Mouse (Mus musculus): ENCODE measurements around the gene Hist1h1b.
"Not testable (repeated sequence)": the region's sequence is repeated elsewhere in the genome, so short reads cannot be mapped to it uniquely, and the experiment has no call there.

Gene Hist1h1b

DNA sequence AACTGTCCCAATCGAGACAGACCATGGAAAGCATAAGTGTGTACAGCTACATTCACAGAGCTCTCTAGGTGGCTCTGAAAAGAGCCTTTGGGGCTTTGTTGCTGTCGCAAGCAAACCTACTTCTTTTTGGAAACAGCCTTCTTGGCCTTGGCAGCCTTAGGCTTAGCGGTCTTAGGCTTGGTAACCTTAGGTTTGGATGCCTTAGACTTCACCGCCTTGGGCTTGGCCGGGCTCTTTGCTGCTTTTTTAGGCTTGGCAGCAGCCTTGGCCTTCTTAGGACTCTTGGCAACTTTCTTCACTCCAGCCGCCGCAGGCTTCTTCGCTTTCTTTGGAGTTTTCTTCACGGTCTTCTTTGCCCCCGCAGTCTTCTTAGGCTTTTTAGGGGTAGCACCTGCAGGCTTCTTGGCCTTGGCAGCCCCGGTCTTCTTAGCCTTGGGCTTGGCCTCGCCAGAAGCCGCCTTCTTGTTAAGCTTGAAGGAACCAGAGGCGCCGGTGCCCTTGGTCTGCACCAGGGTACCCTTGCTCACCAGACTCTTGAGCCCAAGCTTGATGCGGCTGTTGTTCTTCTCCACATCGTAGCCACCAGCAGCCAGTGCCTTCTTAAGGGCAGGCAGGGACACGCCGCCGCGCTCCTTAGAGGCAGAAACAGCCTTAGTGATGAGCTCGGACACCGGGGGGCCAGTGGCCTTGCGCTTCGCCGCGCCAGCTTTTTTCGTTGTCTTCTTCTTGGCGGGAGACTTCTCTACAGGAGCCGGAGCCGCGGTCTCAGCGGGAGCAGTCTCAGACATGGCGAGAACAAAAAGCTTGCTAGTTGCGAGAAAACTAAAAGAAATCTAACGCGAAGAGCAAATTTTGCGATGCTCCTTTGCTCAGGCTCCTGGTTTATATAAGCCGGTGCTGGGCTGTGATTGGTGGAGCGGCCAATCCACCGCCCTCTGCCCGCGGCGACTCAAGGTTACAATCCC lies at the start of gene Hist1h1b:
TSS of gene Hist1h1b (minus strand) at position 859 of the 965 bp plus-strand sequence.
- DNase-seq, result no peak

DNA sequence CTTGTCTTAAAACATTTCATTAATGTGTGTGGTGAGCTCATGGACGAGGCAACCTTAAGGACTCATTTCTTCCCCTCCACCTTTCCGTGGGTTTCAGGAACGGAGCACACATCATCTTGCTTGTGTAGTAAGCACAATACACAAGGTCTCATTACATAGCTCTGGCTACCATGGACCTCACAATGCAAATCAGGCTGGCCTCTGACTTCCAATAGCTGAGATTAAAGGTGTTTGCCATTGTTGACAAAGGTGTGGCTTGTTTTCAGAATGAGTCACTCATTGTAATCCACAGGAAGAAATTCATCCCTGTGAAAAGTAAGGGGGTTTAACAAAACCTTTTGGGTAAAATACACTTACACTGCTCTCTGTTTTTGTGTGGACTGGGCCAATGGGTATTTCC lies 48.1 kb upstream of the Hist1h1b start:
- no peak for DNase-seq

- not testable (repeated sequence) for DNase-seq
These were observed 39.9 kb upstream of the Hist1h1b start for GRCm38 (mm10) chr13:21820082-21820890.

DNA sequence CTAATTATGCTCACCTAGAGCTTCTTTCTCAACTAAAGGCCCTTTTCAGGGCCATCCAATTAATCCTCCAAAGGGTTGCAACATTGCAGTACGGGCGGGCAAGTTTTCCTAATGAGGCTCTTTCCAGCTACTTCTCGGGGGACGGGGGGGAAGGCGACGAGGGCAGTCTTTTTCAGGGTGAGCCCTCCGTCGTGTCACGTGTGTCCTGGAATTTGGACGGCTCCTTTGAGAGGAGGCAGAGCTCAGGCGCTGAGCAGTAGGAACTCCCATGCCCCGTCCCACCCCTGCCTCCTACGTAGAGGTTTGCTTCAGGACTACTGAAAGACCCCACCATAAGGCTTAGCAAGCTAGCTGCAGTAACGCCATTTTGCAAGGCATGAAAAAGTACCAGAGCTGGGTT lies 31.7 kb upstream of the Hist1h1b start:
- not testable (repeated sequence) for DNase-seq

GRCm38 (mm10) chr13:21811539-21811938 lies 31.1 kb upstream of the Hist1h1b start, which contains the start of gene Hist1h4m:
TSS of gene Hist1h4m (plus strand) at chr13:21811746.
- peak; percentile 26 for DNase-seq

- DNase-seq, result not testable (repeated sequence)
These were observed 30.6 kb upstream of the Hist1h1b start for GRCm38 (mm10) chr13:21811074-21811473.

GRCm38 (mm10) chr13:21810073-21810472 lies 29.6 kb upstream of the Hist1h1b start, which contains the start of the genes Hist1h2bq and Hist1h2ao:
TSS of gene Hist1h2bq (minus strand) at chr13:21810197.
TSS of gene Hist1h2ao (plus strand) at chr13:21810465.
- not testable (repeated sequence) for DNase-seq

- DNase-seq, result not testable (repeated sequence)
These were observed 22.6 kb upstream of the Hist1h1b start for GRCm38 (mm10) chr13:21803058-21803457.

DNA sequence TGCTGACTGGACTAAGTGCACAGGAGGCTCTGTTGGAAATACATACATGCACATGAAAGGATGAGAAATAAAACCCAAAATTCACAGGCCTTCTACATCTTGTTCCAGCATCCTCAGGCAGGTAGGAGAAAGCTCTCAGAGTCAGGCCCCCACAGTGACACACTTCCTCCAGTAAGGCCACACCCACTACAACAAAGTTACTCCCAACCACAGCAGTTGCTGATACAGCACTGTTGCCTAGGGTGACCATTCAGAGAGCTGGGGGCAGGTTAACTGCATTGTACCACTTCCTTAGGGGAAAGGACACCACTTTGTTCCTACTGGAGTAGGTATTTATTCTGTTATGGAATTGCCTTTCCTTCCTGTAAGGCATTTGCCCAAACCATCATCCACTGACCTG lies 16.7 kb upstream of the Hist1h1b start:
- DNase-seq, result not testable (repeated sequence)

DNA sequence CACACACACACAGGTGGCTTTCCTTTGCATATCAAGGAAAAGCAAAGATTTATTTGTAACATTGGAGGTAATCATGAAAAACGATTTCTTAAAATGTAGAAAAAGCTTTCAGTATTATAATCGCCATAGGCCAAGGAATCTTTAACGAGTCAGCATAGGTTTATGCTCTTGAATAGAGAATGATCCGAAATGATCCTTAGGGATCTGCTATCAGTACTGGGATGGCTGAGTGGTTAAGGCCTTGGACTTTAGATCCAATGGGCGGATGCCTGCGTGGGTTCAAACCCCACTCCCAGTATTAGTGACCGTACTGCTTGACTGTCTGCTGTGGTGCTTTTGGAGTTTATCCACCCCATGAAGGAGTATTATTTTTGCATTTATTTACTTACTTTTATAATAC lies 15.2 kb upstream of the Hist1h1b start:
- no peak for DNase-seq

- no peak for DNase-seq
These were observed 10.3 kb upstream of the Hist1h1b start for GRCm38 (mm10) chr13:21790601-21791283.

- DNase-seq, result no peak
These were observed 9.5 kb upstream of the Hist1h1b start for GRCm38 (mm10) chr13:21789925-21790324.

DNA sequence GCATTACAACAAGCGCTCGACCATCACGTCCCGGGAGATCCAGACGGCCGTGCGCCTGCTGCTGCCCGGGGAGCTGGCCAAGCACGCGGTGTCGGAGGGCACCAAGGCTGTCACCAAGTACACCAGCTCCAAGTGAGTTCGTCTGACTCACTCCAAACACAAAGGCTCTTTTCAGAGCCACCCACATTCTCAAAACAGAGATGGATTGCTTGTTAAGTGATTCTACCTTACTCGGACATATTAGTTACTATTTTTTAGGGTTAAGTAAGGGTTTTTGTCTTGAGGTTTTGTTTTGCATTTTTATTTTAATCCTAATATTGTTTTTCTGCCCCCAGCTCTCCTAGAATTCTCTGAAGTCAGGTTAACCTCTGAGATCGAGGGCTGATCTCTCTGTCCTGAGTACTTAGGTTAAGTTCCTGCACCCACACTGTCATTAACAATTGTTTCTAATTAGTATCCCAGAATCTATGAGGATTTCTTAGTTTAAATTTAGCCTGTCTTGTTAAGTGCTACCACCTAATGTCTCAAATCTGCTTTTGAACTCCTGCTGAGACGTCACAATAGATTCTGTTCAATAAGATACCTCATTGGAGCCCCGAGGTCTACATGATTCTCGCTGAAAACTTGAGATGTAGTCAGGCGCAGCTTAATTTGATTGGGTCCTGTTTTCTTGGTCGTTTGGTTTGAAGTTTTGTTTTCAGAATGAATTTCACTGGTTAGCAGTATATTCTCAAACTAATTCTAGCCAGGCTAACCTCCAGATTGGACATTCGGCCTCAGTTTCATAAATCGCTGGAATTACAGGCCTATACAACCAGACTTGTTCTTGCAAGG lies 7.6 kb upstream of the Hist1h1b start:
- no peak for DNase-seq

GRCm38 (mm10) chr13:21786899-21787629 lies 6.6 kb upstream of the Hist1h1b start, which contains the start of the genes Hist1h2an and Hist1h2bp:
TSS of gene Hist1h2an (minus strand) at chr13:21787218.
TSS of gene Hist1h2bp (plus strand) at chr13:21787461.
- peak; percentile 88 for DNase-seq

- no peak for DNase-seq
These were observed 5.9 kb upstream of the Hist1h1b start for GRCm38 (mm10) chr13:21786189-21786898.

GRCm38 (mm10) chr13:21784311-21784710 lies 3.9 kb upstream of the Hist1h1b start:
- DNase-seq, result no peak

DNA sequence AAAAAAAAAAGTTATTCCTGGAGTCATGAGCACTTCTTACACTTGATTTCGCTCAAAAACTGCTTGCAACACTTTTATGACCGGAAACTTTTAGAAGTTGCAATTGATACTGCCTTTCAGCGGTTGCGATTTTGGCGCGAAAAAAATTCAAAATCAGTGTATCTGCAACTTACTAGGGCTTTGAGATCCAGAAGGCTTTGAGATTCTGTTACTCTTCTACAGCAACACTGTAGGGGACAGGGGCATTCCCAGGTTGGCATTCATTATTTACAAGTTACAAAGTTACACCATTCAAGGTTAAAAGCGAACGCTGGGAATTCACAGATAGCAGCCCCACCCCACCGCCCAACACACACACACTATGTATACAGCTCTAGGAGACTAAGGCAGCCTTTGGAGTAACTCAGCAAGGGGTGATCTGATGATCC lies 3.3 kb upstream of the Hist1h1b start:
- no peak for DNase-seq

DNA sequence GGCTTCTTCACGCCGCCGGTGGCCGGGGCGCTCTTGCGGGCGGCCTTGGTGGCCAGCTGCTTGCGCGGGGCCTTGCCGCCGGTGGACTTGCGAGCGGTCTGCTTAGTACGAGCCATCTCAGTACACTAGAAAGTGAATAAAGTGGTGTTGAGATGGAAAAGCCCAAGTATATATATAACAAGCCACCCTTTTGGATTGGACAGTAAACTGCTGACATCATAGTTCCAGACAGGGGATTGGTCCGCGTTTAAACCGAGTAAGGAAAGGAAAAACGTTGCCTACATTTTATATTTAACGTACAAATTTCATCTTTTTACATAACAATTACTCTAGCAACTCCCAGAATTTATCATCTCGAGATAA lies 2.8 kb upstream of the Hist1h1b start, which contains the start of gene Hist1h3i:
TSS of gene Hist1h3i (minus strand) at position 116 of the 363 bp plus-strand sequence.
- peak; percentile 52 for DNase-seq

- not testable (repeated sequence) for DNase-seq
These were observed 2.2 kb upstream of the Hist1h1b start for GRCm38 (mm10) chr13:21782361-21783254.
